12 mouse cellular contexts compared by ENCODE assay signal in genomic region chr11:94485223-94485622, GRCm38 (mm10). TPM values are rescaled to one million over a fixed set of nuclear protein-coding genes. Genes with fewer than 3 reads are reported as not detected.
"Had no signal": no experiment of that assay in that cellular context is flagged by ENCODE, and none has a peak within 500 bp of the region (broad histone marks: within the 10 kb centered on the region; RNA-seq: fewer than 3 reads in every experiment).

No protein-coding gene starts in this region.

- H3K36me3 ChIP-seq: limb, embryonic 12.5 days; liver, embryonic 13.5 days; stomach, embryonic 15.5 days had no signal

- H3K4me1 ChIP-seq: liver, embryonic 13.5 days; stomach, embryonic 15.5 days had no signal

- H3K27me3 ChIP-seq: stomach, embryonic 15.5 days had no signal

- H3K4me2 ChIP-seq: liver, embryonic 13.5 days had no signal

- H3K9me3 ChIP-seq: limb, embryonic 12.5 days; liver, embryonic 13.5 days; stomach, embryonic 15.5 days had no signal

- H3K4me3 ChIP-seq: limb, embryonic 12.5 days; liver, embryonic 13.5 days had no signal

- DNase-seq: kidney, adult 18-20 months; liver; liver, postnatal 0 days; lung, postnatal 36 days; right cerebral cortex, postnatal 14 days; thymus, postnatal 4 days had no signal

- H3K9ac ChIP-seq: limb, embryonic 12.5 days; liver, embryonic 13.5 days; liver, postnatal 0 days; stomach, embryonic 15.5 days had no signal

- H3K27ac ChIP-seq: limb, embryonic 12.5 days; liver, embryonic 13.5 days; stomach, embryonic 15.5 days had no signal

RNA-seq across cellular contexts. Expression of gene Spata20, which starts 0.8 kb away (rescaled TPM):
- total RNA-seq: megakaryocyte progenitor cell, adult 5-6 weeks had no signal
- polyA plus RNA-seq: liver, embryonic 13.5 days; liver, postnatal 0 days; neural tube, embryonic 11.5 days; spleen, adult 2 months had no signal

RNA-seq across cellular contexts. Expression of gene Cacna1g, which starts 11.2 kb away (rescaled TPM):
- total RNA-seq: megakaryocyte progenitor cell, adult 5-6 weeks had no signal

RNA-seq across cellular contexts. Expression of gene Epn3, which starts 14.6 kb away (rescaled TPM):
- total RNA-seq: megakaryocyte progenitor cell, adult 5-6 weeks had no signal
